Mouse (Mus musculus) embryonic fibroblast, embryonic 13.5 days (primary cell): ENCODE results near the gene Gla.

Experiments used
- CTCF ChIP-seq: IDR thresholded peaks from 2 replicates; pipeline ENCODE4 v1.5.1; 2011; ENCODE audit warnings: mild to moderate bottlenecking, control low read depth, low read length, moderate library complexity, borderline replicate concordance; ENCODE audit not compliant: insufficient read depth
- POLR2A ChIP-seq: IDR thresholded peaks from 2 replicates; pipeline ENCODE4 v1.6.1; 2011; ENCODE audit warnings: low read depth, mild to moderate bottlenecking, control low read depth, low read length, moderate library complexity

- TF ChIP-seq CTCF: no peak
- TF ChIP-seq POLR2A: no peak
Observed at GRCm38 (mm10) chrX:134540414-134541135, 60.4 kb downstream of the Gla start.
